33 mouse cellular contexts compared by ENCODE assay signal in genomic region chr7:113601803-113602202, GRCm38 (mm10).
"Had no signal": no experiment of that assay in that cellular context is flagged by ENCODE, and none has a peak within 500 bp of the region (broad histone marks: within the 10 kb centered on the region; RNA-seq: fewer than 3 reads in every experiment).

No protein-coding gene starts in this region.

- H3K4me1 ChIP-seq: heart, embryonic 15.5 days; hindbrain, embryonic 12.5 days; hindbrain, embryonic 13.5 days; hindbrain, embryonic 15.5 days; intestine, embryonic 15.5 days; kidney, embryonic 15.5 days had no signal

- H3K4me2 ChIP-seq: heart, embryonic 11.5 days; heart, embryonic 12.5 days; heart, embryonic 13.5 days; heart, embryonic 15.5 days; hindbrain, embryonic 12.5 days; hindbrain, embryonic 13.5 days; hindbrain, embryonic 14.5 days; hindbrain, embryonic 15.5 days; intestine, embryonic 15.5 days; kidney, embryonic 15.5 days had no signal

- H3K9ac ChIP-seq: heart, embryonic 12.5 days; heart, embryonic 13.5 days; heart, embryonic 15.5 days; hindbrain, embryonic 12.5 days; hindbrain, embryonic 13.5 days; hindbrain, embryonic 14.5 days; hindbrain, embryonic 15.5 days; intestine, embryonic 15.5 days; kidney, embryonic 15.5 days had no signal

- DNase-seq: heart, postnatal 10 days; heart, postnatal 14 days; heart, postnatal 36 days; heart, postnatal 4 days; kidney, adult 11 months; kidney, adult 18-20 months; kidney, adult 2 months; kidney, adult 8-10 months; kidney, adult 9 months; kidney, postnatal 10 days; kidney, postnatal 36 days; kidney, postnatal 4 days; layer of hippocampus, adult 9-11 months; layer of hippocampus, postnatal 36 days had no signal

- H3K36me3 ChIP-seq: heart, embryonic 10.5 days; heart, embryonic 12.5 days; heart, embryonic 13.5 days; heart, embryonic 15.5 days; hindbrain, embryonic 10.5 days; hindbrain, embryonic 12.5 days; hindbrain, embryonic 13.5 days; hindbrain, embryonic 15.5 days; intestine, embryonic 15.5 days; kidney, embryonic 15.5 days had no signal

- H3K27ac ChIP-seq: heart, embryonic 10.5 days; heart, embryonic 13.5 days; heart, embryonic 15.5 days; hindbrain, embryonic 10.5 days; hindbrain, embryonic 12.5 days; hindbrain, embryonic 13.5 days; hindbrain, embryonic 14.5 days; hindbrain, embryonic 15.5 days; hindbrain, postnatal 0 days; intestine, embryonic 15.5 days; kidney, embryonic 15.5 days; layer of hippocampus, adult 2 months; left cerebral cortex, adult 2 months had no signal

- H3K4me3 ChIP-seq: heart, embryonic 10.5 days; heart, embryonic 12.5 days; heart, embryonic 13.5 days; heart, embryonic 15.5 days; hindbrain, embryonic 10.5 days; hindbrain, embryonic 12.5 days; hindbrain, embryonic 13.5 days; hindbrain, embryonic 15.5 days; intestine, embryonic 15.5 days; kidney, embryonic 15.5 days; layer of hippocampus, adult 2 months; left cerebral cortex, adult 2 months had no signal

- ATAC-seq: hindbrain, embryonic 16.5 days; hindbrain, postnatal 0 days; inflammation-experienced regulatory T-cells, adult 6 months; intestine, embryonic 15.5 days; intestine, embryonic 16.5 days; intestine, postnatal 0 days had no signal

- H3K9me3 ChIP-seq: heart, embryonic 10.5 days; heart, embryonic 15.5 days; hindbrain, embryonic 10.5 days; hindbrain, embryonic 12.5 days; hindbrain, embryonic 13.5 days; hindbrain, embryonic 15.5 days; intestine, embryonic 15.5 days; kidney, embryonic 15.5 days had no signal

- H3K27me3 ChIP-seq: heart, embryonic 12.5 days; heart, embryonic 13.5 days; heart, embryonic 15.5 days; hindbrain, embryonic 12.5 days; hindbrain, embryonic 13.5 days; hindbrain, embryonic 15.5 days; intestine, embryonic 15.5 days; kidney, embryonic 15.5 days had no signal
